Mouse (Mus musculus) embryonic fibroblast, embryonic 13.5 days (primary cell): ENCODE results near the gene Ccdc191.

ENCODE experiments used
- CTCF ChIP-seq: IDR thresholded peaks from 2 replicates; pipeline ENCODE4 v1.5.1; 2011; ENCODE audit warnings: mild to moderate bottlenecking, control low read depth, low read length, moderate library complexity, borderline replicate concordance; ENCODE audit not compliant: insufficient read depth
- POLR2A ChIP-seq: IDR thresholded peaks from 2 replicates; pipeline ENCODE4 v1.6.1; 2011; ENCODE audit warnings: low read depth, mild to moderate bottlenecking, control low read depth, low read length, moderate library complexity

DNA sequence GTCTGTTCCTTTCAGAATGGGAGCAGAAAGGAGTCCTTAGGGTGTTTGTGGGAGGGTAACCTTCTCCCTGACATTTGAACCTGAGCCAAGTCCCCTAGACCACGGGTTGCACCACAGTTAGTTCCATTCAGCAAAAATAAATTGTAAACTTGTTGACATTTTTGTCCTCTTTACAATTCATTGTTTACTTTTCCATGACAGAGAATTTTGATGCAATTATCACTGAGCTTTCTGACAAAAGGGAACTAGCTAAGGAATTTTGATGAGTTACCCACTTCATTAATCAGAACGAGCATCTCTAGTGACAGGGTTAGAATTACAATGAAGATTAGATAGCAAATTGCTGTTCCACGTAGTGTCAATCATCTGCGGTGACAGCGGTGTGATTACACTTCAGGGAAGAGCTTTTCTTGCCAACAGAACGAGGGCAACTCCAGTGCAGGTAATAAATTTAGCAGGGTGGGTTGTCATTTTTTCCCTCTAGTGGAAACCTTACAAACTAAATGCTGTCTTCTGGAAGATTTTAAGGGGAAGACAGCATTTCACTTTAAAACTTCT is 35.5 kb downstream of the Ccdc191 start:
- TF ChIP-seq POLR2A: no peak
- no peak for TF ChIP-seq CTCF
